Mouse (Mus musculus) layer of hippocampus, postnatal 25 days (tissue): ENCODE data around the gene Cbr2. TPM values are rescaled to one million over a fixed set of nuclear protein-coding genes. Genes with fewer than 3 reads are reported as not detected.
A peak's percentile ranks its signal among the peaks of the same experiment; 100 is the strongest.

Source experiments
- DNase-seq, 2 experiments: peaks; one replicate each; pipeline ENCODE4 v3.0.0; 2022; ENCODE audit warnings: mixed read lengths in 2 of 2, low spot score in 1 of 2; ENCODE audit errors: extremely low spot score in 1 of 2
- total RNA-seq, 2 experiments: library from RNA; stranded (reverse); gene quantifications; 2 replicates each; pipeline ENCODE4 v1.2.3; 2021

Cbr2 gene
- total RNA-seq, 2 experiments from 2014 or later = 1.5 to 1.6 TPM

DNA sequence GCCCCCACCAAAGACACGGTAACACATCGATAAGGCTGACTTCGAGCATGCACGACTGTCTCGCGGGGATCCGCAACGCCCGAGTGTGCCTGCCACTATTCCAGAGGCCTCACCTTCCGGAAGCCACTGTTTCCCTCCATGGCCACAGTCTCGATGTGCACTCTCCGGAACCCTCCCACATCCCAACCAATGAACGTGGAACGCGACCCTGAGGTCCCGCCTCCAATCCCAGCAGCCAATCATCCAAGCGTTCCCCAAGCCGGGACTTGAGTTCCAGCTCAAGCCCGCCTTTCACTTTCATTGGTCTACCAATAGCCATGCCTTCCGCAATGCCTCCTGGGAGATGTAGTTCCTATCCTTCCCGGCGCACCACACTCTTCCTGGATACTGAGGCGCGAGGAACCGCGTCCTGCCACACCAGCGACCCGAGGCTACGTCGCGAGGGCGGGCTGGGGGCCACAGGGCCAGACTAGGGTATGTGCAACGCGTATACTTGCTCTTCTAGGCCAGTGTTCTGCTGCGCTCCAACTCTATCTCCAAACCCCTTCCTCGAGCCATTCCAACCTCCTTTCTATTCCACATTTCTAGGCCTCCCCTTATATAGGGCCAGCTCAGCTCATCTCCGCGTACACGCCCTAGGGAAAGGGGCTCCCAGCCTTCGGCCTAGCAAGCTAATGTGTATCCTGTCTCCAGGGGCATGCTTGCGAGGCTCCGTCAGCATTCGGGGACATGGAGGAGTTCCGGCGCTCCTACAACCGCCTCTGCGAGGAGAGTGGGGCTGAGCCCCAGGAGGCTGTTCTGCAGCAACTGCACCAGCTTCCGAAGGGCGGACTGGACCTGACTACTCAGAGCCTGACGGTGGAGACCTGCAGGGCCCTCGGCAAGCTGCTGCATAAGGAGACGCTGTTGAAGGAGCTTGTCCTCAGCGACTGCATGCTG lies 18.1 kb downstream of the Cbr2 start, which contains the start of the genes Cenpx and Lrrc45:
Cenpx (minus strand) TSS at position 159 of the 939 bp plus-strand sequence.
Lrrc45 (plus strand) TSS at position 346 of the 939 bp plus-strand sequence.
- DNase-seq = peak; percentile 79 to 85

DNA sequence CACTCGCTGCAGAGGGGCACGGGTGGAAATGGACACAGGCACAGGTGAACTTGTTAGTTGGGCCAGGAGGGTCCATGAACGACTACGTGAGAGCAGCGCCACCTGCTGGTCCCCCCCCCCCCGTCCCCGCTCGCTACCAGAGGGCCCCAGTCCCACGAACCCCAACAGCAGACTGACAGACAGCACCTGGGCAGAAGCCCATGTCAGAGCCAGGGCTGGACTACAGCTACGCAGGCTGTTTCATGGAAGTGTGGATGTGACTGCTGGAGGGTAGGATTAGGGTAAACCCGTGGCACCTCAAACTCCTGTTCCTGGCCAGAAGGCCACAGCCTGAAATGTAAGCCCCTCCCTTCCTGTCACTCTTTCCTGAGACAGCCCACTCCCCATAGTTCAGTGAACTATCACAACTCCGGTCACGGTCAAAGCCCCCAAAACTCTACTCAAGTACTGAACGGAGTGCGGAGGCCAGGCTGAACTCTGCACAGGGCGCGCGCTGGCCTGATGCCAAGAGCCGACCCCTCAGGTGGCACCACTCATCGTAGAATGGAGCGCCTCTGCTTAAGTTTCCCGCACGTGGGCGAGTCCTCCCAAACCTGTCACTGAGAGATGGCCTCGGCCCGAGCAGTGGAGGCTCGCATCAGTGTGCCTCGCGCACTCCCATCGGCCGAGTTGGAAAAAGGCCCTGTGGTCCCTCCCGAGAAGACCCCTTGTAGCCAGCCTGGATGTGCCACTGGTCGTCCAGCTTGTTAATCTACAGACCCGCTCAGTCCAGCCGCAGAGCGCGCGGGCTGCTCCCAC lies 18.9 kb downstream of the Cbr2 start:
- peak; percentile 37 to 59 for DNase-seq

DNA sequence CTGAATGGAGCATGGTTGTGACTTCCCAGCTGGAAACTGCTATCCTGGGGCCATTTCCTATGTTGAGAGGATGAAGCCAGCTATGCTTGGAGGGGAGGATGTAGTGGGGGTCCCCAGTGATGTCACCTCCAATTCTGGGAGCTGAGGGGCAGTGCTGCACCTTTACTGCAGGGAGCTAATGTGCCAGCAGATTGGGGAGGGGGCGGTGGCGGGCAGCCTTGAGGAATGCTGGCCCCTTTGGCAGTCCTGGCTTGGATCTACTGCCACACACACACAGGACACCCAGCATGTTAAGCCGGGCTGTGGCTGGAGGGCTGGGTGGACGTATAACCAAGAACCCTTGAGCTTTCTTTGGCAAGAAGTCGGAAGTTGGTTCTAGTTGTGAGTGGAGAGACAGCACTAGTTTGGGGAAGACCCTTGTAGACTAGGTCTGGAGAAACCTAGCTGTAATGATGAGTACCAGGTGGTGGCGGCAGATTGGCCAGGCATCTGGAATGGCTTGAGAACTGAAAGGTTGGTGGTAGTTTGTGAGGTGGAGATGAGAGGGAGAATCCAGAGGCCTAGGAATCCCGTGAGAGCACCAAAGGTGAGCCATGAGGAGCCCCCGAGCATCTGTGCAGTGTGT lies 19.8 kb downstream of the Cbr2 start:
- no peak for DNase-seq

DNA sequence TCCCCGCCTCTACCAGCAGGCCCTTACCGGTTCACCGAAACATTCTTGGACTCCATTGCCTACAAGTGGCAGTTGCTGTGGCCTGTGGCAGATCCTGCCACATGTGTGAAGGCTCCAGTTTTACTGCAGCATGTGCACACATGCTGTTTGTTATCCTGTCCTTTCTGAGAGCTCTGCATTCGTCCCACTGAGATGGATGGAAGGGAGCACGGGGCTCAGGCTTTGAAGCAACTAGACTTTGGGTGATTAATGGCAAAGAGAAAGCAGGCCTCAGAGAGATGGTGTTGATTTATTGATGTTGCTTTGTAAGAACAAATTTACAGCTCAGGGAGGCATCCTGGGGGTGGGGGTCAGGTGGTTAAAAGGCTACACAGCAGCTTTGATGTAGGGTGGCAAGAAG lies 21.2 kb downstream of the Cbr2 start:
- DNase-seq = no peak

- no peak for DNase-seq
Measured at GRCm38 (mm10) chr11:120709551-120709950, 22.4 kb downstream of the Cbr2 start.

DNA sequence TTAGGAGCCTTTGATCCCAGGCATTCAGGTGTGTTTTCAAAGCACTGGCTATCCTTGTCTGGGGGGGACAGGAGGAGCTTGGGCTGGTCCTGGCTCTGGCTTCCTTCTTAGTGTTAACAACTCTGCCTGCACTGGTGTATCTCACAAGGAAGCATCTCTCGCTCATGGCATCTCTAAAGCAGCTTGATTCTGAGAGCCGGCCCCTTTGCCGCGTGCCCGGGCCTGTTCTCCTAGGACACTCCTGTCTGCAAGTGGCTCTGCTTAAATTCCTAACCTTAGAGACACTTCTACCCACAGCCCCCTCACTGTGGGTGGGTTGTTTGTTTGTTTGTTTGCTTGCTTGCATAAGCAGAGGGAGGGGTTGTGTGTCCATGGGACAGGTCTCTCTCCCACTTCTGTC lies 23.9 kb downstream of the Cbr2 start:
- no peak for DNase-seq

DNA sequence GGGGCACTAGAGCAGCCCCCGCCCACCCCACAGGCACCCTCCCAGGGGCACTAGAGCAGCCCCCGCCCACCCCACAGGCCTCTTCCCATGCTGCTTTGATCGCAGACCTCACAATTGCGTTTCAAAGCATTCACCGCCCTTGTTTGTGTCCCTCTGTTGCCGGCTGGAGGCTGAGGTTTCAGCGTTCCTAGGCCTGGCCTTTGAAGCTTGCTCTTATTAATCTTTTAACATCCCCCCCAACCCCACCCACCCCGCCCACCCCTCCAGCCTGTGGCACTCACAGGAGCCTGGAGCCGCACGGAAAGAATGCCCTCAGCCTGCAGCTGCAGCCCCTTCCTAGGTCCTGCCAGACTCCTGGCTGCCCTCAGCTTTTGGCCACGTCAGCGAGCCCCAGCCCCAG lies 24.7 kb downstream of the Cbr2 start:
- DNase-seq = no peak

DNA sequence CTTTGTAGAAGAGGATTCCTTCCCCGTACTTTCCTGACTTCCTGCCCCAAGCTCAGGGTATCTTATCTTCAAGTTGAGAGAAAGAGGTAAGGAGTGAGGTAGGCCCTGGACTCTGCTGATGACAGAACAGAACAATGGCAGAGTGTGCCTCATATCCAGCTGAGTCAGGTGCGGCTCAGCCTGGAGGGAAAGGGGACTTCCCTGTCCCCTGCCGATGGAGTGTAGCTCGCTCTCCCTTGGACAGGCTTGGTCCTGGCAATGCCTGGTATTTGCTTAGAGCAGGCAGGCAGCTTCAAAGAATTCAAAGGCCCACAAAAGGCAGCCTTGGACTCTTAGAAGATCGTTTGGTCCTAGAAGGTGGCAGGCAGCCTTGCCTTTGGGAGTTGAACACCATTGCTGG lies 25.8 kb downstream of the Cbr2 start:
- no peak for DNase-seq

DNA sequence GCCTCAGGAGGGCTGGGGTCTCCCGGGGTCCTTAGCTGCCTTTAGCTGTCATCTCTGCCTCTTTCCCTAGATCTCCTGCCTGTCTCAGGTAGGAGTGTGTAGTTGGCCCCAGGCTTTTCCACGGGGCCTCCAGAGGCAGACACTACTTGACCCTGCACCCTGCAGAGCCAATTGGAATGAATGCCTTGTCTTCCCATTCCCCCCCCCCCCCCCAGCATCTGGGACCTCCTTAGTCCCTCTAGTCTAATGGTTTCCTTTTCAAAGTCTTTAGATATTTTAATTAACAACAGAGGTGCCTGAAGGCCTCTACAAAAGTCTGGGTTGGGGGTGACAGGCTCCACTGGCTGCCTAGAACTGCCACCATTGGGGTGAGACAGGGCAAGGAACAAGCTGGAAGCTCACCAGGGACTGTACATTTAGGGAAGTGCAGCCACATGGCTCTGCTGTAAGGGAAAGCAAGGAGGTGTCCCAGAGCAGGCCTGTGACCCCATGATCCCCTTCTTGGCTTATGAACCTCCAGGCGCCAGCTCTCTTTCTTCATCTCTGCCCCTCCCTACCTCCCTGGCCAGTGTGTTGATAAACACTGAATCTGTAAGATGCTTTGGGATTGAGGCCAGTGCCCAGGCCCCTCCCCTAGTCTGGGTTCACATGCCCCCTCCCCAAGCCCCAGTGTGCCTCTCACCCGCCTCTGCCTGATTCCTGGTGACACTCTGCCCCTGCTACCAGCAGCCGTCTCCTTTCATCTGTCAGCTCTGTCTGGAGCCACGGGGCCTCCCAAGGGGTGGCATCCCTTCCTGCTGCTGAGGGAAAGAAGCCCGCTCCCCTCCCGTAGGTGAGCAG lies 27.2 kb downstream of the Cbr2 start:
- no peak for DNase-seq

DNA sequence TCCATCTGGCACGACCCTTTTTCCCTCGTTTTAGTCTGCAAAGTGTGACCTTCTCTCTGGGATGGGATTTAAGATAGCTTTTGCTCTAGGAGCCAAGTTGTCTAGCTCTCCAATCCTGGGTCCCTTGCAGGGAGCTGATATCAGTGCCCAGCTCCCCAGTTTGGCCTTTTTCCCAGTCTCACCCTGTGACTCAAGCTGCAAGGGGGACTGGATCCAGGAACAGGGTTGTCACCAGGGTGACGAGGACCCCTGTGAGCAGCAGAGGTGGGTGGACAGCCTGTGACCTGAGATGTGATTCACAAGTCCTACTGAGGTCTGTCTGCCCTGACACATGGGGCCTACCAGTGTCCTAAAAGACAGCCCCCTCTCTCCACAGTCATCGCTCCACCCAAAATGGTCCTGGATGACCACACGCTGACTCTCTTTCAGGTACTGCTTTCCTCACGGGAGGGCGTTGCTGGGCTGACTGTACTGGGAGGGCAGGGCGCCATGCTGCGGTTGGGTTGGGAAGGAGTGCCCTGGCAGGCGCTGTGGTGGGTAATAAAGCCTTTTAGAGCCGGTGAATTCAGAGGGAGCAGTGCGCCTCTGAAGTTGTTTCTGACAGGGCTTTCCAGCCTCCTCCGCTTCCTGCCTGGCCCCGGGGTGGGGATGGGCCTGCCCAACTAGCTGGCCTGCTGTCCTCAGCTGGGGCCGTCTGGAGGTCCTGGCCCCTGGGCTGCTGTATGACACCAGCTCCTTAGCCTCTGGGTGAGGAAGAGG lies 28.0 kb downstream of the Cbr2 start:
- no peak for DNase-seq

GRCm38 (mm10) chr11:120697741-120698140 lies 34.2 kb downstream of the Cbr2 start:
- DNase-seq = no peak

- no peak for DNase-seq
Measured at GRCm38 (mm10) chr11:120696568-120696967, 35.3 kb downstream of the Cbr2 start.

DNA sequence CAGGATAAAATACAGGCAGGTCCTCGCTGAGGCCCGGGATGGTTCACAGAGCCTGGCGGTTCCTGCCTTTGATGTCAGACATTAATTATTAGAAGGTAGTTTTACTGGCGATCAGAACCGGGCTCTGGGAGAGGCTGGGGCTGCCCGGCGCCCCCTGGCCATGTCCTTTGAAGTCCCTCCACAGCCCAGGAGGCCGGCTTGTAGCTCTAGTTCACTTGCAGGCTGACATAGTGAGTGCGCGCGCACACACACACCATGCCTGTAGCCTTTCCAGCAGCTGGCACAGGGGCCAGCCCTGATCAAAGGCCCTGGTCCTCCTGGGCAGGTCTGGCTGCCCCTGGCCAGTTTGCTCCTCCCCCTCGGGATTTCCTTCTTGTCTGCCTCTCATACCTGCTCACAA lies 36.3 kb downstream of the Cbr2 start:
- no peak for DNase-seq

- no peak for DNase-seq
Measured at GRCm38 (mm10) chr11:120695184-120695583, 36.7 kb downstream of the Cbr2 start.

GRCm38 (mm10) chr11:120693461-120693860 lies 38.5 kb downstream of the Cbr2 start:
- DNase-seq = no peak

DNA sequence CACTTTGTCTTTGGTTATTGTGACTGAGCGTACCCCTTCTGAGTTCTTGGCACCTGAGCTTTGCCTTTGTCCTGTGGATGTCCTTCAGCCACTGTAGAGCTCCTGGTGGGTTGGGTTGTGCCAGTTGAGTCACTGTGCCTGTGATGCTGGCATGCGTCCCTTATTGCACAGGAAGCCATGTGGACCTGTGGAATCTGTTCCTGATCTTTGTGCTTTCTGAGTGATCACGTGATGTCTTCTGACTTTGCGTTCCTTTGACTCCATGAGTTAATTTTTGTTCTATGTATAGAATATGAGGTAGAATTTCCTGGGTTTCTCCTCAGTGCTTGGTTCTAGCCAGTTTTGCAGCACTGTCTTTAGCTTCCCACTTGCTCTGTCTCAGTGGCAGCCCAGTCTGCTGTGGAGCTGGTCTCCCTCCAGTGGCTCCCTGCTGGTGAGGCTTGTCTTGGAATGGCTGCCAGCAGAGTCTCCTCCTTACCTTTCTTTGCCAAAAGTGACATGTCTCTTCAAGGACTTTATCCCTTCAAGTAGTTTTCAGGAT lies 39.4 kb downstream of the Cbr2 start:
- DNase-seq = no peak

GRCm38 (mm10) chr11:120689365-120689764 lies 42.5 kb downstream of the Cbr2 start:
- no peak for DNase-seq

DNA sequence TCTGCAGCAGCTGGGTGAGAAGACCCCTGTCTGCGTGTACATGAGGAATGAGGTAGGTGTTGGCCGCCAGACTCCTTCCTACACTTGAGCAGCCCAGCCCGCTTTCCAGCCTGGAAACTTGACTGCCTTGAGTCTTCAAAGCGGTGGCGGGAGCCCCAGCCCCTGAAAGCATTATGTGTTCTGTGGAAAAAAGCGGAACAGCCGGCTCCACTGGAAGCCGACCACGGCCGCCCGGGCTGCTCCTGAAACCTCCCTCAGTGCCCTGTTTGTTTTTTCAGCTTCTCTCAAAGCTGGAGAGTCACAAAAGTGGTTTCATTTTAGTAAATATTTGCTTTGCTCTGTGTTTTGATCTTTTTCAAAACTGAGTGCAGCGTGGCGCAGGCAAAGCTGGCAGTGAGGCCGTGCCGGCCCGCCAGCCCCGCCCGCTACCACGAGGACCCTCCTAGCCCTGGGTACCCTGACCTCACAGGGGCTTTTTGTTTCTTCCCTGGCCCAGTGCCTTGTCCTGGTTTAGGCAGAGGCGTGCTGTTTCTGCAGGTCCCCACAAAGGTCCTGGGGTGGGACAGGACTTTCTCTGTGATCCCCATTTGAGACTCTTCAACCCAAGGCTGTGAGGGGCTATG lies 45.2 kb downstream of the Cbr2 start:
- no peak for DNase-seq

GRCm38 (mm10) chr11:120684660-120685059 lies 47.3 kb downstream of the Cbr2 start:
- no peak for DNase-seq
